Mouse (Mus musculus): ENCODE results near the gene Mief1. TPM values are rescaled to one million over a fixed set of nuclear protein-coding genes. Genes with fewer than 3 reads are reported as not detected.

The Mief1 gene
- total RNA-seq, 2 experiments from 2014 or later = 38.0 to 38.3 TPM

GRCm38 (mm10) chr15:80228071-80228800, 5.6 kb upstream of the Mief1 start:
- no peak for DNase-seq

- no peak for DNase-seq
Observed at GRCm38 (mm10) chr15:80232331-80232730, 1.5 kb upstream of the Mief1 start.

DNA sequence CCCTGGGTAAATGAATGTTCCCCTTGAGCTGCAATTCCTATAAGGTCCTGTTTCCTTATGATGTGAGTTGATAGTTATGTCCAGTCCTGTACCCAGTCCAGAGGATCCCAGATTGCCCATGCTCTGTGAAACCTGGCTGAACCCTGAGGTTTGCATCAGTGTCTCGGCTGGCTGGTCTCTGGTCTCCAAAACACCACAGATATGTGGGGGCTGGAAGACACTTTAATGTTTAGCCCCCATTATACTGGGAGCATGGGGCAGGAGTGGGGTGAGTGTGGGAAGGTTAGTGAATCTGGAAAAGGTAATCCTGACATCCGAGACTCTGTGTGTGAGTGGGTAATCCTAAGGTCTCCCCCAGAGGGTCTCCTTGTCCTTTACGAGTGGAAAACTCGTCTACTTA, 765 bp upstream of the Mief1 start:
- no peak for DNase-seq

DNA sequence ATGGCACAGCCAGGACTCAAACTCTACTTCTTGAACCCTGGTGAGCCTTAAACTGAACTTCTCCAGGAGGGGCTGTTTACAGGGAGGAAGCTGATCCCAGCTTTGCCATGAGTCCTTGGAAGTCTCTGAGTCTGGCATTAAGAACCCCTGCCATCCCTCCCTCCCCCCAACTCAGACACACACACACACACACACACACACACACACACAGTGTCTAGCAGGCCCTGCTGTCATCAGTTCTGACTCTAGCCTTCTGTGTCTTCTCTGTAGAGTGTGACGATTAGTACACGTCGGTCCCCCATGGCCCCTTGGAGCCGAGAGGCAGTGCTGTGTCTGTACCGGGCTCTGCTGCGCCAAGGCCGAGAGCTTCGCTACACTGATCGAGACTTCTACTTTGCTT, 1.7 kb downstream of the Mief1 start, which contains the start of gene AC140267.1:
Gene AC140267.1 (plus strand): TSS at position 301 of the 400 bp plus-strand sequence.
- DNase-seq = no peak

GRCm38 (mm10) chr15:80248135-80248534, 14.3 kb downstream of the Mief1 start:
- DNase-seq = no peak

DNA sequence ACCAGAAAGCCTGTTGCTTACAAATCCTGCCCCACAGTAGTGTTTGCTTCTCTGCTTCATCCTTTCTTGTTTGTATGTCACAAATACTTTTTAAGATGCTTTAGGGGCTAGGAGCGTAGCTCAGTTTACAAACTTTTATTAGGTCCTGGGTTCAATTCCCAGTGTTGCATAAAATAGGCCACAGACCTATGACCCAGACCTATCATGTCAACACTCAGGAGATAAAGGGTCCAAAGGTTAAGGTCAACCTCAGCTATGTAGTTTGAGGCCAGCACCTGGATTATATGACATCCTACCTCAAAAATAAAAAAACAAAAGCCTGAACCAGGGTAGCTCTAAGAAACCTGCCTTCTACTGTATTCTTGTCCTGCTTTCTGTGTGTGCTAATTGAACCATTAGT, 14.8 kb downstream of the Mief1 start:
- DNase-seq = no peak

GRCm38 (mm10) chr15:80249672-80250071, 15.9 kb downstream of the Mief1 start:
- no peak for DNase-seq

- DNase-seq = peak; percentile 23
Observed at GRCm38 (mm10) chr15:80250586-80250985, 16.8 kb downstream of the Mief1 start.

GRCm38 (mm10) chr15:80253530-80253929, 19.7 kb downstream of the Mief1 start:
- no peak for DNase-seq

GRCm38 (mm10) chr15:80254207-80254606, 20.4 kb downstream of the Mief1 start:
- DNase-seq = peak; percentile 71

GRCm38 (mm10) chr15:80254847-80255645, 21.2 kb downstream of the Mief1 start, which contains the start of gene Atf4:
TSS of gene Atf4 (plus strand) at chr15:80255184.
- peak; percentile 97 for DNase-seq

GRCm38 (mm10) chr15:80255646-80256121, 21.9 kb downstream of the Mief1 start:
- peak; percentile 90 for DNase-seq

- DNase-seq = peak; percentile 40
Observed at GRCm38 (mm10) chr15:80256242-80256641, 22.4 kb downstream of the Mief1 start.

DNA sequence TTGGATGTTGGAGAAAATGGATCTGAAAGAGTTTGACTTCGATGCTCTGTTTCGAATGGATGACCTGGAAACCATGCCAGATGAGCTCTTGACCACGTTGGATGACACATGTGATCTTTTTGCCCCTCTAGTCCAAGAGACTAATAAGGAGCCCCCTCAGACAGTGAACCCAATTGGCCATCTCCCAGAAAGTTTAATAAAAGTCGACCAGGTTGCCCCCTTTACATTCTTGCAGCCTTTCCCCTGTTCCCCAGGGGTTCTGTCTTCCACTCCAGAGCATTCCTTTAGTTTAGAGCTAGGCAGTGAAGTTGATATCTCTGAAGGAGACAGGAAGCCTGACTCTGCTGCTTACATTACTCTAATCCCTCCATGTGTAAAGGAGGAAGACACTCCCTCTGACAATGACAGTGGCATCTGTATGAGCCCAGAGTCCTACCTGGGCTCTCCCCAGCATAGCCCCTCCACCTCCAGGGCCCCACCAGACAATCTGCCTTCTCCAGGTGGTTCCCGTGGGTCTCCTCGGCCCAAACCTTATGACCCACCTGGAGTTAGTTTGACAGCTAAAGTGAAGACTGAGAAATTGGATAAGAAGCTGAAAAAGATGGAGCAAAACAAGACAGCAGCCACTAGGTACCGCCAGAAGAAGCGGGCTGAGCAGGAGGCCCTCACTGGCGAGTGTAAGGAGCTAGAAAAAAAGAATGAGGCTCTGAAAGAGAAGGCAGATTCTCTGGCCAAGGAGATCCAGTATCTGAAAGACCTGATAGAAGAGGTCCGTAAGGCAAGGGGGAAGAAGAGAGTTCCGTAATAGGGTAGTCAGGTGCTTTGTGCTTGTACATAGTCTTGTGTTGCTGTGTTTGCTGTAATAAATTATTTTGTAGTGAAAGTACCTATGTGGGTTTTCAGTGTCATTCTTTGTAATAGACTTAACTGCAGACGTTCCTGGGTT, 23.1 kb downstream of the Mief1 start:
- DNase-seq = no peak

GRCm38 (mm10) chr15:80257602-80258239, 23.9 kb downstream of the Mief1 start:
- DNase-seq = peak; percentile 26

DNA sequence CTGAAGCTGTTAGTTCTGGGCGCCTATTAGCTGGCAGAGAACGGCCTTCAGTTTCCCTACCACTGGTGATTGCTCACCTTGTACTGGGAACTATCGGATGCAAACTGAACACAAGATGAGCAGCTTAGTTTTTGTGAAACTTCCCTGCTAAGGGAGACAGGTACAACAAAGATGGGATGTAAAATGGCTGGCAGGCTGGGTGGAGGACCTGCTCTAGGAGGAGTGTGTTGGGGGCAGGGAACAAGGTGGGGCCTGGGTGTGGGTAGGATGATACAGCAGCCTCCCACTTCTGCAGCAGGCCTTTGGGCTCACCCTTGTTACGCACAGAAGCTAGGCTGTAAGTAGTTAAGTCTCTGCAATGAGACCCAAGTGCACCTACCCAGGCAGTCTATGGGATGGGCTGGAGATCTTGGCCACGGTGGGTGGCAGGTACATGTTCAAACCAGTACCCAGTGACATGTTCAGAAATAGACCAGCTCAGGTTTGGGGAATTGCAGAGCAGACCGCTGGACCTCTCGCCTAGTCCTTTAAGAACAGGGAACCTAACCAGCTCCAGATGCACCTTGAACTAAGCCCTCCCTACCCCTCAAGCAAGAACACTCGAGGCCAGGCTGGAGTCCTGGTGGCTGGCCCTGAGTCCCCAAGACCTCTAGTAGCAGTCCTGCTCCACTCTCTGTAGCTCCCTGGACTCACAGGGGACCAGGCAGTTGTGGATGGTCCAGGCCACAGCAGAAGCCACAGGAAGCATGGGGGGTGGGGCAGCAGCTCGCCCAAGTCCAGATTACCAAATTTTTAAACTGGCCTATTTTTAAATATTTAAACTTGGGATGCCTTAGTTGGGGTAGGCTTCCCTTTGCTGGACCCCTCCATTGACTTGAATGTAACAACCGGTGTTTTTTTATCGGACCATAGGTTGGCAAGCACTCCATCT, 24.7 kb downstream of the Mief1 start:
- DNase-seq = peak; percentile 51

DNA sequence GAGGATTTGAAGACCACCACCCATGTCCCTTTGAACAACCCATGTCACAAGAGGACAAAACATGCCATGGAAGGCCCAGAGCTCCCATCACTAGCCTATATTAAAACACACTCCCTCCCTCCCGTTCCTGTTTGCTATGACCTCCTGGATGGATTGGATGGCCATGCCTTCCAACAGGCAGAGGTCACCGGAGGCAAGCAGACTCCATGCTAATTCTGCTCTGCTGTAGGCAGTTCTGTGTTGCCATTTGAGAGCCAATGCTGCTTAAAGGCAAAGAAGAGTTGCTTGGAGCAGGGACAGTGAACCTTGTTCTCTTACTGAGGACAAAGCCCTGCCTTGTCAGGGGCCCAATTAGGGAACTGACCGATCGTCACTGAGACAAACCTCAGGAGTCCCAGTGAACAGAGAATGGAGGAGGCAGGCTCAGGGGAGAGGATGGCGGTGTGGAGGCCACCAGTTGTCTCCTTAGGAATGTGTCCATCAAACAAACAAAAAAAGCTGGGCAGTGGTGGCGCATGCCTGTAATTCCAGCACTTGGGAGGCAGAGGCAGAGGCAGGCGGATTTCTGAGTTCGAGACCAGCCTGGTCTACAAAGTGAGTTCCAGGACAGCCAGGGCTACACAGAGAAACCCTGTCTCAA, 25.7 kb downstream of the Mief1 start:
- no peak for DNase-seq

DNA sequence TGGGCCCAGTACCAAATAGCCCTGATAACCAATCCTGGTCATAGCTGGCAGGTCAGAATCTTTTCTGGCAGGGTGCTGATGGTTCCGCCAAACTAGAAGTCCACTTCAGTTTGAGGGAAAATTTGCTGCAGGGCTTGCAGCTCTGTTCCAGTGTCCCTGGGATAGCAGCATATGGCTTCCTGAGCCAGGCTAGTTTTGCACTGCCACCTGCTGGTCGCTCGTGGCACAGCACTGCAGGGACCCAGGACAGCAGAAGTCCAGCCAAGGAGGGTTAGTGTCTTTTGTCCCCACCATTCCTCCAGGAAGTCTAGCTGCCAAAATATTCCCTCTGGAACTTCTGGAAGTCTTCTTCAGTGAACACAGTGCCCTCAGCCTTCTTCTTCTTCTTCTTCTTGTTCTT, 26.9 kb downstream of the Mief1 start:
- DNase-seq = peak; percentile 93

DNA sequence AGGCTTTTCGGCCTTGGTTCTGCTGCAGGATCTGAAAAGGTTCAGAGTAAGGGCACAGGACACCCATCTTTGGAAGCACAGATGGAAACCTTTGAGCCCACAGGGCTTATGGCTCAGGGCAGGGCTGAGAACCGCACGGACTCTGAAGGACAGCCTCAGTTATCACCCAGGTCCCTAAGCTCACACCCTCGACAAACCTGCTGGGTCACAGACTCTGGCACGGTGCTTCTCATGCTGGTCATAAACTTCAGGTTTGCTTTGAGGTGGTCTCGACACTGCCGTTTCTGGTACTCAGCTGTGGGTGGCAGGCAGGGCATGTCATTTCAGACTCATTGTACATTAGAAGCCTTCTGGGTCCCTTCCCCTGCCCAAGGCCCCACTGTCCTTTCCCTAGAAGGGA, 27.3 kb downstream of the Mief1 start:
- no peak for DNase-seq
